Mouse (Mus musculus): ENCODE measurements around the gene Phkb. TPM values are rescaled to one million over a fixed set of nuclear protein-coding genes. Genes with fewer than 3 reads are reported as not detected.

The Phkb gene
- total and polyA plus RNA-seq, 3 experiments = 20.9 to 25.4 (median 23.5) TPM

- H3K79me2 ChIP-seq (replicated peaks; ENCODE audit: control insufficient read depth, extremely low read depth, insufficient read depth, poor library complexity, severe bottlenecking) = no peaks in the 10 kb centered on the region
- no peak overlapping the region for H3K9ac ChIP-seq (ENCODE audit: insufficient read depth, low read depth)
- H3K27ac ChIP-seq (ENCODE audit: insufficient read depth, low read depth) = no peak overlapping the region
- H3K27me3 ChIP-seq (replicated peaks) = no peaks in the 10 kb centered on the region
- no peak overlapping the region for H3K4me3 ChIP-seq (replicated peaks in 1 of 3; ENCODE audit: low read depth in 2 of 3, low read length in 2 of 3, poor library complexity in 1 of 3)
- dilution Hi-C loops (cut with MboI; ENCODE audit: extremely low pct_ligation_motif_present, extremely low pct_unique_long_range_greater_than_20kb, low sequenced_read_pairs) (no loop called here), in situ Hi-C loops (cut with MboI; ENCODE audit: low pct_ligation_motif_present, low pct_unique_long_range_greater_than_20kb, low sequenced_read_pairs) (no loop called here)
- H3K9me3 ChIP-seq (replicated peaks; ENCODE audit: low read length) = no peaks in the 10 kb centered on the region
- TF ChIP-seq TBP (conservative IDR thresholded peaks at IDR 0.05; ENCODE audit: low read depth, low read length) (no peak), MYC (IDR thresholded peaks at IDR 0.05; ENCODE audit: low read depth, low read length) (no peak), USF1 (IDR thresholded peaks at IDR 0.05; ENCODE audit: low read depth, low read length) (no peak), ZNF384 (IDR thresholded peaks at IDR 0.05; ENCODE audit: low read depth, low read length) (no peak), EP300 (IDR thresholded peaks at IDR 0.05; ENCODE audit: low read length) (no peak), POLR2A (IDR thresholded peaks at IDR 0.05; ENCODE audit: low read depth, low read length) (no peak), KAT2A (IDR thresholded peaks at IDR 0.05; ENCODE audit: insufficient replicate concordance, low read length) (no peak), MAFK (IDR thresholded peaks at IDR 0.05; ENCODE audit: insufficient replicate concordance, low read length) (no peak), IRF4 (IDR thresholded peaks at IDR 0.05; ENCODE audit: low read depth, low read length) (no peak), NRF1 (IDR thresholded peaks at IDR 0.05; ENCODE audit: low read depth, low read length) (no peak), ETS1 (conservative IDR thresholded peaks at IDR 0.05; ENCODE audit: low read depth, low read length) (no peak), CHD2 (IDR thresholded peaks at IDR 0.05; ENCODE audit: low read length) (no peak), CTCF (conservative IDR thresholded peaks at IDR 0.05 in 1 of 2, IDR thresholded peaks at IDR 0.05 in 1 of 2; ENCODE audit: low read depth in 2 of 2, low read length in 2 of 2) (no peak), E2F4 (IDR thresholded peaks at IDR 0.05; ENCODE audit: insufficient replicate concordance, low read depth, low read length) (no peak), NELFE (IDR thresholded peaks at IDR 0.05; ENCODE audit: low read depth, low read length) (no peak)
- no peak overlapping the region for H3K4me2 ChIP-seq (ENCODE audit: insufficient read depth, low read depth, poor library complexity, severe bottlenecking)
- H3K36me3 ChIP-seq (replicated peaks in 1 of 2; ENCODE audit: control insufficient read depth in 1 of 2, insufficient read depth in 1 of 2, low read length in 1 of 2) = no peaks in the 10 kb centered on the region
- no peak for DNase-seq (ENCODE audit: extremely low read depth)
- H3K4me1 ChIP-seq (ENCODE audit: control insufficient read depth in 1 of 2, insufficient read depth in 2 of 2) = no peaks in the 10 kb centered on the region
Observed at GRCm38 (mm10) chr8:86086791-86087190, 246.0 kb downstream of the Phkb start.

GRCm38 (mm10) chr8:86087468-86087867 lies 246.7 kb downstream of the Phkb start:
- Histone ChIP-seq H3K4me2 (ENCODE audit: insufficient read depth, low read depth, poor library complexity, severe bottlenecking) (no peak overlapping the region), H3K79me2 (replicated peaks; ENCODE audit: control insufficient read depth, extremely low read depth, insufficient read depth, poor library complexity, severe bottlenecking) (no peaks in the 10 kb centered on the region), H3K4me1 (ENCODE audit: control insufficient read depth in 1 of 2, insufficient read depth in 2 of 2) (no peaks in the 10 kb centered on the region), H3K27ac (ENCODE audit: insufficient read depth, low read depth) (no peak overlapping the region), H3K27me3 (replicated peaks) (no peaks in the 10 kb centered on the region), H3K4me3 (replicated peaks in 1 of 3; ENCODE audit: low read depth in 2 of 3, low read length in 2 of 3, poor library complexity in 1 of 3) (no peak overlapping the region), H3K9ac (ENCODE audit: insufficient read depth, low read depth) (no peak overlapping the region), H3K9me3 (replicated peaks; ENCODE audit: low read length) (no peaks in the 10 kb centered on the region), H3K36me3 (replicated peaks in 1 of 2; ENCODE audit: control insufficient read depth in 1 of 2, insufficient read depth in 1 of 2, low read length in 1 of 2) (no peaks in the 10 kb centered on the region)
- in situ Hi-C loops (cut with MboI; ENCODE audit: low pct_ligation_motif_present, low pct_unique_long_range_greater_than_20kb, low sequenced_read_pairs) = no loop called here
- TF ChIP-seq SMC3 (IDR thresholded peaks at IDR 0.05; ENCODE audit: low read depth, low read length) = no peak
- no peak for TF ChIP-seq BHLHE40 (IDR thresholded peaks at IDR 0.05; ENCODE audit: low read depth, low read length)
- TF ChIP-seq NRF1 (IDR thresholded peaks at IDR 0.05; ENCODE audit: low read depth, low read length) = no peak
- DNase-seq (ENCODE audit: extremely low read depth) = no peak
- dilution Hi-C loops (cut with MboI; ENCODE audit: extremely low pct_ligation_motif_present, extremely low pct_unique_long_range_greater_than_20kb, low sequenced_read_pairs) = no loop called here
